Mouse (Mus musculus) CH12.LX (cell line): ENCODE measurements around the gene Sf3a2. TPM values are rescaled to one million over a fixed set of nuclear protein-coding genes. Genes with fewer than 3 reads are reported as not detected.

Source experiments
- DNase-seq: peaks from one replicate; pipeline ENCODE4 v3.0.0-alpha.2; 2013; ENCODE audit errors: extremely low read depth
- H3K27ac ChIP-seq: 2 replicates; pipeline ENCODE4 v1.5.1; 2012; ENCODE audit warnings: low read depth, mild to moderate bottlenecking, control low read depth, moderate library complexity; ENCODE audit not compliant: insufficient read depth
- H3K27me3 ChIP-seq: replicated peaks from 2 replicates; pipeline ENCODE3; 2012; ENCODE audit warnings: inconsistent platforms
- H3K36me3 ChIP-seq, 2 experiments: replicated peaks in 1 of 2; 2 replicates each; pipeline versions ENCODE3 to v1.6.1; 2012; ENCODE audit warnings: inconsistent platforms in 1 of 2, low read length in 1 of 2, mild to moderate bottlenecking in 1 of 2, mixed read lengths in 1 of 2, moderate library complexity in 1 of 2; ENCODE audit not compliant: control insufficient read depth in 1 of 2, insufficient read depth in 1 of 2
- H3K4me1 ChIP-seq, 2 experiments: 2 replicates each; pipeline ENCODE4 v1.6.1; 2012; ENCODE audit warnings: inconsistent platforms in 1 of 2, moderate library complexity in 1 of 2; ENCODE audit not compliant: insufficient read depth in 2 of 2, control insufficient read depth in 1 of 2
- H3K4me2 ChIP-seq: 2 replicates; pipeline ENCODE4 v1.6.1; 2012; ENCODE audit warnings: low read depth, mild to moderate bottlenecking, control low read depth; ENCODE audit not compliant: poor library complexity, insufficient read depth, severe bottlenecking
- H3K4me3 ChIP-seq, 3 experiments: fragments of 150-350 bp in 1 of 3; sonication (generic) in 1 of 3; replicated peaks in 1 of 3; 2 replicates each; pipeline versions ENCODE3 to v1.5.1; 2011 to 2012; ENCODE audit warnings: low read depth in 2 of 3, low read length in 2 of 3, mild to moderate bottlenecking in 2 of 3, moderate library complexity in 2 of 3, control low read depth in 1 of 3, improper control_type of control experiment in 1 of 3, inconsistent platforms in 1 of 3, mixed read lengths in 1 of 3; ENCODE audit not compliant: poor library complexity in 1 of 3
- H3K79me2 ChIP-seq: replicated peaks from 2 replicates; pipeline ENCODE4 v1.6.1; 2012; ENCODE audit warnings: mild to moderate bottlenecking, moderate library complexity; ENCODE audit not compliant: control insufficient read depth, poor library complexity, insufficient read depth, severe bottlenecking; ENCODE audit errors: extremely low read depth
- H3K9ac ChIP-seq: 2 replicates; pipeline ENCODE4 v1.6.1; 2012; ENCODE audit warnings: low read depth, mild to moderate bottlenecking, control low read depth, moderate library complexity; ENCODE audit not compliant: insufficient read depth
- H3K9me3 ChIP-seq: replicated peaks from 2 replicates; pipeline ENCODE3; 2012; ENCODE audit warnings: low read length, inconsistent platforms, mixed read lengths
- CHD1 ChIP-seq: IDR thresholded peaks from 2 replicates; pipeline ENCODE4 v1.6.1; 2012; ENCODE audit warnings: low read depth, low read length, improper control_type of control experiment, inconsistent platforms
- CHD2 ChIP-seq: IDR thresholded peaks from 2 replicates; pipeline ENCODE4 v1.6.1; 2011; ENCODE audit warnings: low read length, improper control_type of control experiment
- EP300 ChIP-seq: IDR thresholded peaks from 2 replicates; pipeline ENCODE4 v1.6.1; 2011; ENCODE audit warnings: low read length, improper control_type of control experiment
- ETS1 ChIP-seq: conservative IDR thresholded peaks from 2 replicates; pipeline ENCODE4 v1.6.1; 2012; ENCODE audit warnings: low read depth, mild to moderate bottlenecking, inconsistent platforms, low read length, improper control_type of control experiment, moderate library complexity
- MAX ChIP-seq: IDR thresholded peaks from 2 replicates; pipeline ENCODE4 v1.6.1; 2011; ENCODE audit warnings: low read length, improper control_type of control experiment
- MAZ ChIP-seq: IDR thresholded peaks from 2 replicates; pipeline ENCODE4 v1.6.1; 2012; ENCODE audit warnings: low read depth, mild to moderate bottlenecking, inconsistent platforms, low read length, improper control_type of control experiment, moderate library complexity
- MEF2A ChIP-seq: IDR thresholded peaks from 2 replicates; pipeline ENCODE4 v1.6.1; 2014; ENCODE audit warnings: low read depth, mild to moderate bottlenecking, inconsistent platforms, low read length, improper control_type of control experiment, borderline replicate concordance
- NRF1 ChIP-seq: IDR thresholded peaks from 2 replicates; pipeline ENCODE4 v1.6.1; 2014; ENCODE audit warnings: low read depth, mild to moderate bottlenecking, inconsistent platforms, low read length, improper control_type of control experiment, moderate library complexity
- PAX5 ChIP-seq: IDR thresholded peaks from 2 replicates; pipeline ENCODE4 v1.6.1; 2012; ENCODE audit warnings: low read length, inconsistent platforms, mixed read lengths
- SIN3A ChIP-seq: IDR thresholded peaks from 2 replicates; pipeline ENCODE4 v1.6.1; 2012; ENCODE audit warnings: low read length, improper control_type of control experiment, inconsistent platforms
- SMC3 ChIP-seq: IDR thresholded peaks from 2 replicates; pipeline ENCODE4 v1.6.1; 2011; ENCODE audit warnings: low read depth, low read length, improper control_type of control experiment
- UBTF ChIP-seq: IDR thresholded peaks from 2 replicates; pipeline ENCODE4 v1.6.1; 2012; ENCODE audit warnings: low read depth, mild to moderate bottlenecking, inconsistent platforms, low read length, improper control_type of control experiment, moderate library complexity
- ZNF384 ChIP-seq: IDR thresholded peaks from 2 replicates; pipeline ENCODE4 v1.6.1; 2012; ENCODE audit warnings: low read depth, low read length, improper control_type of control experiment, inconsistent platforms
- dilution Hi-C: fragments of 300-500 bp; cut with MboI; formaldehyde crosslinking; loops from 2 replicates; pipeline ENCODE4 v1.14.3; 2020; ENCODE audit warnings: low sequenced_read_pairs; ENCODE audit not compliant: extremely low pct_unique_long_range_greater_than_20kb, extremely low pct_ligation_motif_present
- in situ Hi-C: fragments of 300-500 bp; cut with MboI; formaldehyde crosslinking; loops from 3 replicates; pipeline ENCODE4 v1.14.3; 2019; ENCODE audit warnings: low sequenced_read_pairs, low pct_ligation_motif_present, low pct_unique_long_range_greater_than_20kb, mixed read lengths
- polyA plus RNA-seq: library from polyadenylated mRNA; unstranded; fragments of >175 nt; gene quantifications from 2 replicates; pipeline ENCODE4 v1.2.1, GENCODE M21; 2012; ENCODE audit warnings: low read depth; ENCODE audit not compliant: insufficient read length
- total RNA-seq, 2 experiments: library from RNA; depleted of rRNA; stranded (reverse); fragments of 300-350 nt in 1 of 2; fragments of >200 nt in 1 of 2; gene quantifications; 2 replicates each; pipeline ENCODE4 v1.2.3; 2012 to 2014

Gene Sf3a2
- total and polyA plus RNA-seq, 3 experiments, result 12.4 to 153 (median 29.0) TPM

DNA sequence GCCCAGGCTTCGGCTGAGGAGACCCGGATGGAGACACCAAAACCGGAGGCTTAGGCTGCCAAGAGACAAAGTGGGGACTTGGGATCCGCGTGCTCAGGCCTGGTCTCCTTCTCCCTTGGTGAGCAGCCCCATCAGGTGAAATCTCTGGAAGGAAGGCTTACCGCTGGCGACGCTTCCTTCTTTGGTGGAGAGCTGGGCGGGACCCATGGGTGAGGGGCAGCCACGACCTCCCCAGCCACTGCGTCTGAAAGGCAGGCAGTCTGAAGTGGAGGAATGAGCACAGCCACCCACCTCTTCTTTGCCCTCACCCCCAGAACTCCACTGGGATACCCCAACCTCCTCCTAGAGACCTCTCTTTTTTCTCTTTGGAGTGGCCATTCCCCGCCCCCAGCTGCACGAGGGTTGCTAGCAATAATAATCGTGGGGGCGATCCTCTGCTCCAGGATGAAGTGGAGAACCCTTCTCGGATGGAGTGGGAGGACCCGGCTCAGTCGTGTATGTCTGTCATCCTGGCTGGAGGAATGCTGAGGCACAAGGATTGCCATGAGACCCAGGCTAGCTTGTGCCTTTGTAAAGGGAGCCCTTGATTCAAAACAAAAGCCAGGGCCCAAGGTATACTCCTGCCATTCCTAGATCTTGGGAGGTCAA lies 11.1 kb downstream of the Sf3a2 start:
- TF ChIP-seq CHD2 (no peak), SIN3A (no peak), ZNF384 (no peak), CHD1 (no peak), PAX5 (no peak), MAX (no peak)
- Histone ChIP-seq H3K27me3 (no peaks in the 10 kb centered on the region), H3K9ac (no peak overlapping the region), H3K27ac (no peak overlapping the region), H3K36me3 (peaks cover 29 to 44% of the 10 kb centered on the region in 2 experiments), H3K4me1 (peaks cover 7 to 14% of the 10 kb centered on the region in 2 experiments), H3K9me3 (peaks cover 5% of the 10 kb centered on the region), H3K4me2 (no peak overlapping the region), H3K4me3 (no peak overlapping the region), H3K79me2 (no peaks in the 10 kb centered on the region)
- dilution Hi-C loops (no loop called here), in situ Hi-C loops (loop anchor here (10.0 kb wide), 1 partner anchor 186 kb away; no protein-coding TSS in a partner anchor)
- no peak for DNase-seq

DNA sequence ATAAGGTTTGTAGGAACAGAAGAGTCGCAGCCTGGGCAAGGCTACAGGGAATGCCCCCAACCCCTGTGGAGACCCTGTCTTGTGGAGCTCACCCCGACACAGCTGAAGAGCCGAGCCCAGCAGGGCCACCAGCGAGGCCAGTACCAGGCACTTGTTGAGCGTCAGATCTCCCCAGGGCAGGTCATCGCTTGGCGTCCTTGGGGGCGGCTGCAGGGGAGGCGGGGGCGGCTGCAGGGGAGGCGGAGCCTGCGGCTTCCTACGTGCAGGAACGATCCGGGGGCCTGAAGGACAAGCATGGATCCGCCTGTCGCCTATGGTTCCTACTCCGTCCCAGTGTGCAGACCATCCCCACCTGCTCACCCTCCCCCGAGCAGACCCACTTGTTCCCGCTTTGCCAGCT lies 12.1 kb downstream of the Sf3a2 start:
- Histone ChIP-seq H3K4me3 (no peak overlapping the region), H3K9me3 (peaks cover 5% of the 10 kb centered on the region), H3K4me1 (peaks cover 10 to 17% of the 10 kb centered on the region in 2 experiments), H3K36me3 (peaks cover 19 to 35% of the 10 kb centered on the region in 2 experiments), H3K79me2 (no peaks in the 10 kb centered on the region), H3K9ac (no peak overlapping the region), H3K27ac (no peak overlapping the region), H3K4me2 (no peak overlapping the region), H3K27me3 (no peaks in the 10 kb centered on the region)
- TF ChIP-seq CHD2, result no peak
- no peak for TF ChIP-seq MAX
- TF ChIP-seq MEF2A, result no peak
- TF ChIP-seq UBTF, result no peak
- no peak for TF ChIP-seq NRF1
- TF ChIP-seq SIN3A, result no peak
- dilution Hi-C loops (no loop called here), in situ Hi-C loops (no loop called here)
- no peak for DNase-seq

DNA sequence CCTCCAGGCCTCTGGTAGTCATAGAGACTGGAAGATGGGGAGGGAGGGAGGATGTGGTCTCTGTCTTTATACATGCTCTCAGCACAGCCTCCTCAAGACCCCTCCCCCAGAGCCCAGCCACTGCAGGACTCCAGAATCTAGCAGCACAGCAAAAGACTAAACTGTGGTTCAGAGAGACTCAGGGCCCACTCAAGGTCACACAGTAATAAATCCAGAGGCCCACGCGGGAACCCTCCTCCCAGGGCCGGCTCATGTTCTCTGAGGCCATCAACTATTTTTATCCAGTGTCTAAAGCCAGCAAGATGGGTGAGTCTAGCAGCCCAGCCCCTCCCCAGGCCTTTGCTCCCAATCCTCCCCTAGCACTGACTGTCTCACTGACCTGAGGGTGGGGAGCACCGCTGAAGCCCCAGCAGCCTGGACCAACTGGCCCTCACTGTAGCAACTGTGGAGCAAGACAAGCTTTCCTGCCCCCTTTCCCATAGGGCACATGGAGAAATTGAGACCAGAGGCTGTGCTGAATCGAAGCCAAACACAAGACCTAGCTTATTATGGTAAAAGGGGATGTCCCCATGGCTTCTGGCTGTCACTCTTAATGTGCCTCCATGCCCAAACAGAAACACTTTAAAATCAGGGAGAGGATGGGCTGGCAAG lies 14.5 kb downstream of the Sf3a2 start:
- dilution Hi-C loops (no loop called here), in situ Hi-C loops (no loop called here)
- Histone ChIP-seq H3K9ac (no peak overlapping the region), H3K27me3 (no peaks in the 10 kb centered on the region), H3K4me2 (no peak overlapping the region), H3K9me3 (no peaks in the 10 kb centered on the region), H3K36me3 (peaks cover 0 to 11% of the 10 kb centered on the region in 2 experiments), H3K4me3 (no peak overlapping the region), H3K27ac (no peak overlapping the region), H3K4me1 (peaks cover 10 to 17% of the 10 kb centered on the region in 2 experiments), H3K79me2 (no peaks in the 10 kb centered on the region)
- no peak for DNase-seq
- TF ChIP-seq MAZ (no peak), SMC3 (no peak), MAX (no peak), EP300 (no peak), ETS1 (no peak)
